Mouse (Mus musculus) erythroblast, adult 5-6 weeks (primary cell): ENCODE measurements around the gene Plcb4. TPM values are rescaled to one million over a fixed set of nuclear protein-coding genes. Genes with fewer than 3 reads are reported as not detected.

ENCODE experiments used
- ATAC-seq: replicated peaks from 2 replicates; pipeline ENCODE4 v1.8.0; 2016; ENCODE audit warnings: moderate number of reproducible peaks, mild to moderate bottlenecking, moderate TSS enrichment, inconsistent platforms; ENCODE audit not compliant: poor library complexity, low FRiP score, severe bottlenecking
- total RNA-seq, 2 experiments: library from RNA; stranded (forward) in 1 of 2; stranded (reverse) in 1 of 2; fragments of 150-400 nt in 1 of 2; fragments of 200-764, 138-1000 nt in 1 of 2; gene quantifications; 2 replicates each; pipeline versions ENCODE4 v1.2.3 to v1.2.4; 2015 to 2017; ENCODE audit warnings: low replicate concordance in 2 of 2

Gene Plcb4
- total RNA-seq, 2 experiments from 2014 or later, result 3.0 to 11.7 TPM

DNA sequence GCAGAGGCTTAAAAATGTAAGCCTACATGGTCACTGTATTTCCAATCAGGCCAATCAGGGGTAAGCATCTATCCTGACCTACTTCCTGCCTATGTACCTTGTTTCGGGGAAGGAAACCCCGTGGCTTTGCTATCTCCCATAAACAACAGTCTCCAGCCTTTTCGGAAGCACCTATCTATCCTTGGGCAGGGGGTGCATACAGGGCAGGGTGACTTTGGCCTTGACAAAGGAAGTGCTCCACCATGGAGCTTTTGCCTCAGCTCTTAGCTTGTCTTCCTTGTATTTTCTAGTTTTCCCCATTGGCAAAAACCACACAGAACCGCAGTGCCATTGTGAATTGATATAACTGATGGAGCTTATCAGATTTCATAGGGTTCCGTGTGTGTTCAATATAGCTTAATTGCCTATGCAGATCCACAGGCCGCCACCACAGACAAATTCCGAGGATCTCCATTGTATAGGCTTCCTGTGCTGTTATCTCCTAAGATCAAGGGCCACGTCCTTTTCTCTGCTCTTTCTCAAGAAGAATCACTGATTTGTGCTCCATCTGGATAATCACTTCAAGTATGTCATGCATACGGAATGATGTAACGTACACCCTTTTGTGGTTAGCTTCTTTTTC, 140.4 kb downstream of the Plcb4 start:
- ATAC-seq, result no peak

DNA sequence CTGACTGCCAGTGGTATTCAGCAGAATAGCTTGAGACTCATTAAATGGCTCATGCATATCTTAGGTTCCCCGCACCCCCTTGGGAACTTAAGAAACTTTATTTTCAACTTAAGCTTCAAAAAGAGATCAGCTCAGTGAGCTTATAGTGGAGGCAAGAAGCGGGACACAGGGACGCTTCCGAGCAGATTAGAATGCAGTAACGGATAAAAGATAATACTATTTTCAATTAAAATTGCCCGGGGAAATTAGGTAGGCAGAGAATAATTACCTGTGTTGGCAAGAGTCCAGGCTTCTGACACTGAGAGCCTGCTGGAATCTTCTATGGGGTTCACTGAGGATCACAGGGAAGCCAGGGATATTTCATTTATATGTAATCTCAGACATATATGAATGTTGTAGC, 141.6 kb downstream of the Plcb4 start:
- ATAC-seq, result no peak

DNA sequence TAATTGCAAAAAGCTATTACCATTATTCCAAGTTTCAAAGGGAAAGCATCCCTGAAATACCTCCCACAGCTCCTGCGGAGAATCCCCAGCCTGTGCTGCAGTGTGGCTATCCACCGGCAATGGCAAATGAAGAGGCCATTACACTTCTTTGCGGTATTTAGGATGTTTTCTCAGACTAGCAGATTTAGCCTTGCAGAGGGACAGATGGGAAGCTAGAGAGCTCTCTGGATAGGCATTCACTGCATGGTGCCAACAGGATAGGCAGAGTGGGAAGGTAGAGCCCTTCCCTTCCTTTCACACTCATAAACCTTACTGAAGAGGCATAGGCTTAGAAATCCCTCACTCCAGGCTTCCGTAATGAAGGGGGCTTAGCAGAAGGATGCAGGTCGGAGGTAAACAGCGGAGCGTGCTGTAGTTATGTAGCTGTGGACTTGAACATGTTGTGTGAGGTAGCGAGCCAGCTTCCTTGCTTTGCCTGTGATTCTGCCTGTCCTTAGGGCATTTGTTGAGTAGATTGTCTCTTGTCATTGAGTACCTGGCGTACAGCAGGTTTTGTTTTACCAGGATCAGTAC, 144.2 kb downstream of the Plcb4 start:
- ATAC-seq, result no peak

DNA sequence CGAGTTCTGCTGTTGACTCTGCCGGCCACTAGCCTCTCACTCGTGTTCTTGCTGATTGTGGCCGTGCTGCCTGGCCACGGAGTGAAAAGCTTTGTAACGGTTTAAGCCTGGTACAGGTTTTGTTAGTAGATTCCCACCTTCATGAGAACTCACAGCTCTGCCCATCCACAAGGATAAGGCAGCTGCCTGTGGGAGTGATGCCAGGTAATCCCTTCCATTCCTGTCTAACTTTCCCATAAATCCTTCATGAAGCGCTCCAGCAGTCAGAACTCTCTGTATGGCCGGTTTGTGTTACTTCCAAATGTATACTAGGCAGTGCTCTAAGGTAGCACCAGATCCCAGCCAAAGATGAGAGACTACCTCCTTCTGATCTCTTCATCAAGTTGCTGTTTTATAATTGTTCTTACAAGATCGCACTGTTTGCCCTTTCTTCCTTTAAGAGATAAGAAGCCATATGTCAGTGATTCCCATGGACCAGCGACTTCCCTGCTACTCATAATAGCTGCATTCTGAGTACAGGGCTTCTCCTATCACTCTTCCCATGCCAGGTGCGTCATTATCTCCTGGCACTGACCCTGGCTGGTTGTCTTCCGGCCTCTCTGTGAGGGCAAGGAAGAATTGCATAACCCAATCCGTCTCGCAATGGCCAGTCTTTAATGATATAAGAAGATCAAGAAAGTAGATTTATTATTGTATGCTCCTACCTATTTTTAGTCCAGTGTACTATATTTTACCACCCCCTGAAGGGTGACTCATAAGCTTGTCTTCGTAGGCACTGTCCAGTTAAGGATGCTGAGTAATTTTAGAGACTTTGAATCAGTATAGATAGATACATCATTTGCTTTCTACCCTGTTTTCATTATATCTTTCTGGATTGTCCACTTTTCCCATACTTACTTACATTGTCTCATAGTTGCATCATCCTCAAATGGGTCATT, 147.2 kb downstream of the Plcb4 start:
- no peak for ATAC-seq

DNA sequence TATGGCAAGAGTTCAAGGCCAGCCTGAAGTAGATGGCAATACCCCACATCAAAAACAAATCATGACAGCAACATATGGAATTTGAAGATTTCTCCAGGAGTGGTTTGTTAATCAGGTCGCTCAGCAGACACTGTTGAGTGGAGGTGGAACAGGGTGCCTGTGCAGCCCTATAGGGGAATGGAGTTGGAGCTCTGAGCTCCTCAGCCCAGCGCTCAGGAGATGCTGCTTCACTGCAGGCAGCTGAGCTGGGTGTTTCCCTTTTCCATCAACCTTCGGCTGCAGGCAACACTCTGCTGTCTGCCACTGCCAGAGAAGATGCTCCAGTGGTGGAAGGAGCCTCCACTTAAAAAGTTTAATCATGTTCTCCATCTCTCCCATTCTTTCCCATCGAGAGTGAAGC, 149.5 kb downstream of the Plcb4 start:
- ATAC-seq, result no peak

DNA sequence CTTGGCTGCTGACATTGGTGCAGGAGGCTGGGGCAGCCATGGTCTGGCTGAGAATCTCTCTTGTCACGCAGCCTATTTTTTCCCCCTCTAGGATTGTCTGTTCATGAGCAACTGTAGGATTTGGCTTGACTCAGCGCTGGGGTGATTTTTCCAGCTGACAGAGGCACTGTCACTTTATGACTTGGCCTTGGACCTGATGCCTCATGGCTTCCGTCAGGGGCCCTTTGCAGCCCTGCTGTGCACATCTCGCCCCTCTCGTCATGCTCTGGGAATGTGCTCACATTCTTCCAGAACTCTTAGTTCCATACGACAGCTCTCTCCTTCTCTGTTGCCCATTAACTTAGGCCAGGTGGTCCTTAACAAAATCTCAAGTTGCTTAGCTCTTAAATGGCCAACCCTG, 152.0 kb downstream of the Plcb4 start:
- no peak for ATAC-seq

DNA sequence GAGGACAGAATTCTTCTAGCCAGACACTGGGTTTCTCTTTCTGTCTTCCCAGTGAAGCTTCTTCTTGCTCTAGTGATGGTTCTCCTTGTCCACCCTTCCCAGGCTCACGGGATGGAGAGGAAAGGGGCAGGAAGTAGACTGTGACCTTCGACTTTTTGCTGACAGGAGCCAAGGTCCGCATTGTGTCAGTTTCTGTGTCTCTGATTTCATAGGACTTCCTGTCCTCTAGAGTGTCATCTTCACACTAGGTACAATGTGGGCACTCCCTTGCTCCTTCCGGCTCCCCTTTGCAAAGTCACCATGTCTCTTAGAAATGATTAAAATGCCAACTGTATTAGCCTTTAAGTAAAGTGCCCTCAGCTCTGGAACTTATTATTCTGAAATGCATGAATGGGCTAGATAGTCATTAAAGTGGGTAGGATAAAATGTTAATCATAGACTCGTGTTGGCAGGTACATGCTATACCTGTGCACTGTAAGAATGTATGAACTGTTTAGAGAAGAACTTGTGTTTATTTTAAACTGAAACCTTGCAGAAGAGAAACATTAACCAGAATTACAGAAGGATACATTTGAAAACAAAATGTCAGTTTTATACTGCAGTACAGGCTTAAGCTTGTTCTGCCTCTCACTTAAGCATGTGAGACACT, 152.8 kb downstream of the Plcb4 start:
- ATAC-seq, result no peak

DNA sequence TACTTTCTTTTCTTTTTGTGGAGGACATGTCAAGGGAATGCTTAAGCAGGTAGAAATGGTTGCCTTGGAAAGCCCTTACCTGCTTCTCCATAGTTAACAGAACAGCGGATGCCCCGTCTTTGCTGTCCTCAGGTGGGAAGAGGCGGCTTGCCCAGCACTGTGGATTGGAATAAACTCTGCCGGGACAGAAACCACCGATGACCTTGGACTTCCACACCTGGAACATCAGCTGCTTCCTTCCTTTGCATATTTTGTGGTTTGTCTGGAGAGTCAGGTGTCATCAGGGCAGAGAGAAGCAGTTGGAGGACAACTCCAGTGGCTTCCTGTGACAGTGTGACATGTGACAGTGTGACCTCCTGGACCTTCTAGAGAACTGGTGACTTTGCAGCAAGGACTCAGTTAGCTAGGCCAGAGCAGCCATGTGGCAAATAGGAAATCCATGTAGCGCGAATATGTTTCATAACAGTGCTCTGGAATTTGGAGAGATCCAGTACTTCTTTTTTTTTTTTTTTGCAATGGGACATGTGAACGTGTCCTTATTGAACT, 154.0 kb downstream of the Plcb4 start:
- ATAC-seq, result no peak

DNA sequence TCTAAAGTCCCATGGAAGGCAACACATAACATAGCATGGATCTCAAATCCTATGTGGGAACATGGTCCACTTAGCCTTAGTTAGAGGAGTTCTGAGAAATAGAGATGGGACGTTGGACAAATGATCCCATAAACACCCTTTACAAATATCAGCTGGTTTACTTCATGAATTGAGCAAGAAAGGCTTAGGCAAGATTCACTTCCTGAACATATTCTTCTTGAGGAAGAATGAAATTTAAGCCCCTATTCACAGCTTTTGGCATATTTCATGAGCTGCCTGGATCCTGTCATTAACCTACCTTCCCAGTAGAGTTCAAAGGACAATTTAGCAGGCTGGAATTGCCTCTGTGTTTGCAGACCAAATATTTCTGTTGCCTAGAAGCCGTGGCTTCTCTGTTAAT, 161.9 kb downstream of the Plcb4 start:
- ATAC-seq, result no peak

DNA sequence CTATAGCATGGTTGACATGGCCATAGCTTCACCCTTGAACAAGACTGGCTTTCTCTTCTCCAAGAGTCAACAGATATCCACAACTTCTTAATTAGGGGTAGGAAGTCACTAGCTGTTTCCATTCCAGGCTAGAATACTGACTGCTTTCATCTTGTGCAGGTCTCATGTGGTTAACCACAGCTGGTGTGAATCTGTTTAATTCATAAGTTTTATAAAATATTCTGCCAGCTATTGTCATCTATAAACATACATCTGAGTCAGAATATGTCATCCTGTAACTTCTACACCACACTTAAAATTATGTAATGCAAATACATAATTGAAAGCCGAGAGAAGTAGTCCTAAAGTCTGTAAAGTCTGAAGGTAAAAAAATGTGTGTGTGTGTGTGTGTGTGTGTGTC, 164.9 kb downstream of the Plcb4 start:
- ATAC-seq, result no peak

DNA sequence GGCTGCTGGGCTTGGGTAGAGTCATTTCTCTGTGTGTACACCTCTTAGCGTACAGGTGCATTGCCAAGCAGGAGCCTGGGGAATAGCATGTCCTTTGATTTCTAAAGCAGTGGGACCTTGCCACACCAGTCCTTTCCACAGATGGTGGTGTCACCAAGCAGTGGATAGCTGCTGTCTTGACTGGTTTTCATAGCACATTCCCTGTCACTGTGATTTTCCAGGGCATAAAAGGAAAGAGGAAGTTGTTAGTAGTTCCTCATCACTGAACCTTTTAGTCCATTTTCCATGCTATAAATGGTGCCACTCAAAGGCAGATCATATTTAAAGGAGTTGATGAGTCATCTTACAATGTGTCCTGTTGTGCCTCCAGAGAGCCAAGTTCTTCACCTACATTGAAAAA, 165.9 kb downstream of the Plcb4 start:
- no peak for ATAC-seq

DNA sequence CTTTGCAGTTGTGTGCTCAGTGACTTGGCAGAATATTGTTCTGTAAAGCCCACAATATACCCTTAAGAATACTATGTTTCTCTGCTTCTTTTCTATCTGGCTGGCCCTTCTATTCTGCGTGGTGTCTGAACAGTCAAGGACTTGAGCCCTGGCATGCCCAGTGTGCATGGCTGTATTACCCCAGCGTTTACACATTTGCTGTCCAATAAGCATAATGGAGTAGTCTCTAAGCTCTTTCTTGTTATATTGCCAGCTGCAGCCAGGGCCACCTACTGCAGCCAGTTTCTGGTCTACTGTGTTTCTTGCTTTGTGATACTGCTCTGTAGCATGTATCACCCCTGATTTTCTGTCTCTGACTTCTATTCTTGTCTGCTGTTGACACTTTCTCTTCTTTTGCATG, 166.8 kb downstream of the Plcb4 start:
- no peak for ATAC-seq

DNA sequence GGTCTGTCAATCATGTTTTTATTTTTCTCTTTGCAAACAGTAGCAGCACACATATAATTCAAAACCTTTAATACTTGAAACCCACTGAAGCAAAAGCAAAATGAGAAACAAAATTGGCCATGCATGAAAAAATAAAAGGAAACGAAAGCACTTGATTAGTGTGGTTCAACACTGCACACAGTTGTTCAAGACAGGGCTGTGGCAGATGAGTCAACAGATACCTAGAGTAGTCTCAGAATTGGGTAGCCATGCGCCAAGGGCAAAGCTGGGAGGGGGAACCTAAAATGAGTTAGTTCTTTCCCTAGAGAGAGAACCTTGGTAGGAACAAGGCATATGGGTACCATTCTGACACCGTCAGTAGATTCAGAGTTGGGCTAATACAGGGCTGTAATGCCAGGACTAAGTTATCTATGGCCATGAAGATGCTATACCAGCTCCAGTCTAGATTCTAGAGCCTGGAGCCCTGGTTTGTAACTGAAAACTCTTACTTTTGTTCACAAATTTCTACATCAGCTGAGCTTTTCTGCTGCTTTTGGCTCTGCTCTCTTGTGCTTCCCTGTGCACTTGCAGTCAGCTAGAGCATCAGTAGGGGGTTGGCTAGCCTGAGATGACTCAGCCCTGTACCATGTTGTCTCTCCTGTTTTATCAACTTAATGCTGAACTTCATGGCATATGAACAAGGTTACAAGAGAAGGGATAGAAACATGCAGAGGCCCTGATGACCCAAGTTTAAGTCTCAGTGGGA, 168.0 kb downstream of the Plcb4 start:
- no peak for ATAC-seq

DNA sequence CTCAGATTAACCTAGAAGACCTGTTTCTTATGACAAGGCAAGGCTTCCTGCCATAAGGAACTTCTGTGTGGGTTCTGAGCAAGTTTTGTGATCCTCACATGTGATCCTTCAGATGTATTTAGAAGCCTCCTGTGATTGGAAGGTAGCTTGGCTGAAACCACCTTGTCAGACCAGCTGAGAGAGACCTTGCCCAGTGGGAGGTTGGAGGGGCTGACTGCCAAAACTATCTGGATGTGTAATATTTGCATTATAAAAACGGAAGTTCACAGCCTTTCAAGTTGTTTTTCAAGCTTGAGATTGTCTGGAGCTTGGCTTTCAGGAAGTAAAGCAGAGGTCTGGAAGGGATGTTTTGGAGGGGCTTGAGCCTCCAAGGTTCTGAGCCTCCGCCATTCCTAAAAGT, 169.6 kb downstream of the Plcb4 start:
- ATAC-seq, result no peak

DNA sequence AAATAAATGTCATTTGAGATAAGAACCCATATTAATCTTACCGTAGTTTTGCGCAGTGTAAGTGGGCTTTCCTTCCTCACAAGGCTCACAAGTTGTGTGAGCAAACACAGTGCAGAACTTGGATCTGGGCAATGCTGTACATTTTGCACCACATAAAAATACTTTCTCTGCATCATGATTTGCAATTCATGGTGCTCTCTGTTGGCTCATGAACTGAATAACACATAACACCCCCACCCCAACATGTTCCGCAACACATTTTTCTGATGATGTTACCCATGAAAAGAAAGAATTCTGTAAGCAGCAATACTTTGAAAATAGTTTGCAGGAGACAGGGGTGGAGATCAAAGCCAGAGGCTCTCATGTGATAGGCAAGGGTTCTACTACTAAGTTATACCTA, 174.9 kb downstream of the Plcb4 start:
- no peak for ATAC-seq

DNA sequence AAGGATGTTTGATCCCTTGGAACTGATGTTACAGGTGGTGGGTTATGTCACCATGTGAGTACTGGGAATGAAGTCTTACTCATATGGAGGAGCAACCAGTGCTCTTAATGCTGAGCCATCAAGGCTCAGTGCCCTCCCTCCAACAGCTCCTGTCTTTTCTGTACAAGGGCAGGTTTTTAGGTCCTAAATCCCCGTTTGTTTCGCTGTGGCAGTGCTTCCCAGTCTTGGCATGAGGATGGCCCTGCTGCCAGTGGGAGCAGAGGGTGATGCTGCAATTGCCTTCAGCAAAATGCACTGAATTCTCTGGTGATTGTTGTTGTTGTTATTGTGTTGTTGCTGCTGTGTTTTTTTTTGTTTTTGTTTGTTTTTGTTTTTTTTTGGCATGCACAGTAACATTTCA, 175.6 kb downstream of the Plcb4 start:
- no peak for ATAC-seq

DNA sequence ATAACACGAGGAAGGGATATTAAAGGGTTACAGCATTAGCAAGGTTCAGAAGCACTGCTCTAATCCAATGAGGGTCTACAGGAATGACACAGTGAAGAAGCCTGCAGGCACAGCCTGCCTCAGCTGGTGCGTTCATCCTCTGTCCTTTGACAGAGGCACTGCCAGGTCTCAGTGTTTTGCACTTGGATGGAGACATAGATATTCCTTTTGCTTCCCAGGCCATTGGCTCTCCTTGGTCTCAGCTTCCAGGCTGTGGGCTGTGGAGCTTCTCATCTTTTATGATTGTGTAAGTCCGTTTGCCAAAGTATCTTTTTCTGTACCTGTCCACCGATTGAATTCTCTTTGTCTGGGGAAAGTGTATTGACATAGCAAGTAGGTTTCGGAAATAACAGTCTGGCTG, 177.1 kb downstream of the Plcb4 start:
- no peak for ATAC-seq

DNA sequence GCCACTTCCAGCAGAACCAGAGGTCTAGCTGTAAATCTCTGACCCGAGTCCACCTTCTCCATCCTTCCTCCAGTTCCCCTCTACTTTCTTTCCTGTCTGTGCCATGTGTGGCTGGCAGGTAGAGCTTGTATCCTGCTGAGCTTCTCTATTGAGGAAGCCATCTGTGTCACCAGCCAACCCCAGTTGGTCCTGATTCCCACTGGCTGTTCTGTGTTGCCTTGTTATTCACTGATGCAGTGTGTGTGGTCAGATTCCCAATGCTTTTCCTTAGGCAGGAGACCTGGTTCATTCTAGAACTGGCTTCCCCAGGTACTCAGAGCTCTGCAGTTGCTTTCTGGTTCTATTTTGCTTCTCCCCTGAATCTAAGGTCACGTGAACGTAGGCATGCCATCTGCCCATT, 177.6 kb downstream of the Plcb4 start:
- ATAC-seq, result no peak

DNA sequence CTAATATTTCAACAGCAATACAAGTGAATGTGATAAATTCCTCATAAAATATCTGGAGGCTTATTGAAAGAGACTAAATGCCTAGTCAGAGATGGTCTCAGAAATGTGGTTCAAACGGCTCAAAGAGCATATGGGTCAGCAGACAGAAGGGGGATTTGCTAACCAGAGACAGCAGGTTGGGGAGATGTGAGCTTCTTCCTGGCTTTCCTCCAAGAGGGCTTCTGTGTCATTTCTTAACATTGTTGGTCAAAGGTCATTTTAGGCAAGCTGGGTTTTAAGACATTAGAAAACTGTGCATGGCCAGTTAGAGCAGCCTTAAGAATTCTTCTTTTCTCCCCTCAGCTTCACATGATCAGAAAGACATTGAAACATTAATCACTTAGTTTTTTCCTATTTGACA, 178.9 kb downstream of the Plcb4 start:
- ATAC-seq, result no peak

DNA sequence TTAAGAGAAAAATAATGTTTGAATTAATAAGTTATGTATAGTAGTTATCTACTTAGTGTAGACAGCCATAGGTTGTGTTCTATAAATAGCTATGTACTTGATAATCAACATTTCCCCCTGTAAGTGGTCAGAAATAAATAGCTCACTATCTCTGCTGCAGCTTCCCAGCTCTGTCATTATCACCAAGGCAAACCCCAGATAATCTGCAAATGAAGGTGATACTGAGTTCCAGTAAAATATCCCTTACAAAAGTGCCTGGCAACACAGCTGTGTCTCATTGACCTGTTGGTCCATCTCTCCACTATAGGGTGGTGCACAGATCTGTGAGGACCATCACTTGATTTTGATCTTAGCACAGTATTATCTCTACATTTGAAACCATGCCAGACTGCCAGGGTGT, 179.3 kb downstream of the Plcb4 start:
- ATAC-seq, result no peak
